ENCODE assay signal across 8 mouse cellular contexts in the genomic region with DNA sequence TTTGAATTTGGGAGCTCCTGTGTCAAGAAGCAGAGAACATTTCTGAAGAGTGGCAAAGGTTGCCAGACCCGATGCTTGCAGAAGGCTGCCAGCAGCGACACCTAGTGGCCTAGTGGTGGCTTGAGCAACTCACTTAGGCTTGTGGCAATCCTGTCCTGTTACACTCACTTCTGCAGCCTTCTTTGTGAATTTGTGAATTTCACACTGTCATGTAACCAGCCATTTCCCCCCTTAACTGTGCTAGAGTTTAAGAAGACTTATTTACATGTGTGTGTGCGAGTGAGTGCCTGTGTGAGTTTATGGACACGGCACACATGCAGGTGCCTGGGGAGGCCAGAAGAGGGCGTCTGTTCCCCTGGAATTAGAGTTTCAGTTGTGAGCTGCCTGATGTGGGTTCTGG. TPM values are rescaled to one million over a fixed set of nuclear protein-coding genes. Genes with fewer than 3 reads are reported as not detected.
A peak's percentile ranks its signal among the peaks of the same experiment; 100 is the strongest.
DNase-seq lines count a peak whose midpoint lies in the region; ATAC-seq and TF ChIP-seq lines count a peak whose summit lies in the region.

No protein-coding gene starts in this region.

- H3K9ac ChIP-seq in heart, embryonic 11.5 days (ENCODE audit: low read depth, low read length): no peak overlapping the region
- H3K9ac ChIP-seq in stomach, embryonic 15.5 days: no peak overlapping the region

- ATAC-seq in heart, embryonic 11.5 days (replicated peaks; ENCODE audit: insufficient number of reproducible peaks, low FRiP score, low TSS enrichment): no peak
- ATAC-seq in stomach, embryonic 15.5 days (ENCODE audit: insufficient read depth, low FRiP score, low read depth): peak; percentile 60; the same call in 1 of the 2 replicates

- no peaks in the 10 kb centered on the region for H3K4me1 ChIP-seq in heart, embryonic 11.5 days (ENCODE audit: control insufficient read depth, insufficient read depth, low read length)
- no peaks in the 10 kb centered on the region for H3K4me1 ChIP-seq in stomach, embryonic 15.5 days

- no peaks in the 10 kb centered on the region for H3K36me3 ChIP-seq in heart, embryonic 11.5 days (ENCODE audit: control insufficient read depth, insufficient read depth, low read length)
- no peaks in the 10 kb centered on the region for H3K36me3 ChIP-seq in stomach, embryonic 15.5 days

- H3K27ac ChIP-seq in heart, embryonic 11.5 days (ENCODE audit: low read depth, low read length): no peak overlapping the region
- no peak overlapping the region for H3K27ac ChIP-seq in left cerebral cortex, adult 2 months
- H3K27ac ChIP-seq in stomach, embryonic 15.5 days: no peak overlapping the region

- H3K4me3 ChIP-seq in heart, embryonic 11.5 days (ENCODE audit: low read depth, low read length): no peak overlapping the region
- no peak overlapping the region for H3K4me3 ChIP-seq in left cerebral cortex, adult 2 months
- no peak overlapping the region for H3K4me3 ChIP-seq in stomach, embryonic 15.5 days (replicated peaks)

- TF ChIP-seq CTCF in left cerebral cortex, adult 2 months (IDR thresholded peaks at IDR 0.05): peak; percentile 88

- 33% methylated on average over 5 of the region's 5 CpGs for WGBS in heart, embryonic 11.5 days (ENCODE audit: insufficient replicate concordance)
- WGBS in stomach, embryonic 15.5 days: 32% methylated on average over 5 of the region's 5 CpGs

- peaks cover 4% of the 10 kb centered on the region; the same call in 1 of the 2 replicates for H3K27me3 ChIP-seq in heart, embryonic 11.5 days (ENCODE audit: control insufficient read depth, insufficient read depth, low read length)
- H3K27me3 ChIP-seq in stomach, embryonic 15.5 days (replicated peaks): no peaks in the 10 kb centered on the region

- DNase-seq in heart, adult 18-20 months: peak; percentile 80 to 91
- peak; percentile 92 for DNase-seq in adrenal gland, postnatal 10 days
- peak; percentile 90 for DNase-seq in embryo, embryonic 10.5 days (ENCODE audit: low spot score)
- peak; percentile 86 to 90 for DNase-seq in heart, postnatal 14 days
- DNase-seq in left cerebral cortex, adult 2 months (ENCODE audit: extremely low spot score in 1 of 2, low spot score in 2 of 2): peak; percentile 64 to 75
- DNase-seq in naive thymus-derived CD4-positive, alpha-beta T cell, adult 2 months (ENCODE audit: low read depth): peak; percentile 86

- intact Hi-C loops in heart, postnatal 14 days (cut with DNase I): loop anchor here (2.0 kb wide), 2 partner anchors 127 to 147 kb away; partner anchors contain the start of gene Asgr1
- intact Hi-C loops in left cerebral cortex, adult 2 months (cut with DNase I): loop anchor here (2.0 kb wide), 1 partner anchor 127 kb away; no protein-coding TSS in a partner anchor

- no peak overlapping the region for H3K4me2 ChIP-seq in heart, embryonic 11.5 days
- no peak overlapping the region for H3K4me2 ChIP-seq in stomach, embryonic 15.5 days

- H3K9me3 ChIP-seq in heart, embryonic 11.5 days (replicated peaks; ENCODE audit: control insufficient read depth, low read length): no peaks in the 10 kb centered on the region
- no peaks in the 10 kb centered on the region for H3K9me3 ChIP-seq in stomach, embryonic 15.5 days

RNA-seq across cellular contexts. Expression of gene Slc16a11, which starts 10.9 kb away (rescaled TPM):
- 1 to 10 TPM in 1 of 2 experiments, under 1 TPM in 1; 0.65 to 2.2 TPM for total RNA-seq in heart, adult 18-20 months (2021)
- 0.36 and 0.39 TPM in 2 replicates for polyA plus RNA-seq in heart, embryonic 11.5 days (2014; fragmentation: Nextera tagmentation; extraction: Ambion mirVana)
- total RNA-seq in adrenal gland, postnatal 10 days (2021): 1 to 10 TPM; 1.3 to 2.5 TPM
- total RNA-seq in heart, postnatal 14 days (2021): under 1 TPM; 0.76 to 0.90 TPM
- total RNA-seq in left cerebral cortex, adult 2 months (2021): 10 to 100 TPM; 35.7 to 36.9 TPM
- polyA plus RNA-seq in stomach, embryonic 15.5 days (2015; fragmentation: Nextera tagmentation; extraction: Ambion mirVana): 1.4 and 2.4 TPM in 2 replicates

RNA-seq across cellular contexts. Expression of gene Slc16a13, which starts 19.2 kb away (rescaled TPM):
- total RNA-seq in heart, adult 18-20 months (2021): 1 to 10 TPM; 2.1 to 2.9 TPM
- polyA plus RNA-seq in heart, embryonic 11.5 days (2014; fragmentation: Nextera tagmentation; extraction: Ambion mirVana): 7.6 and 7.8 TPM in 2 replicates
- total RNA-seq in adrenal gland, postnatal 10 days (2021): 1 to 10 TPM; 3.8 to 6.2 TPM
- total RNA-seq in heart, postnatal 14 days (2021): 1 to 10 TPM; 4.2 to 5.8 TPM
- 10 to 100 TPM in 1 of 2 experiments, 1 to 10 TPM in 1; 7.5 to 10.5 TPM for total RNA-seq in left cerebral cortex, adult 2 months (2021)
- 6.9 and 9.8 TPM in 2 replicates for polyA plus RNA-seq in stomach, embryonic 15.5 days (2015; fragmentation: Nextera tagmentation; extraction: Ambion mirVana)

RNA-seq across cellular contexts. Expression of gene Bcl6b, which starts 27.9 kb away (rescaled TPM):
- total RNA-seq in heart, adult 18-20 months (2021): 10 to 100 TPM in 1 of 2 experiments, 1 to 10 TPM in 1; 5.5 to 15.5 TPM
- 11.9 and 13.0 TPM in 2 replicates for polyA plus RNA-seq in heart, embryonic 11.5 days (2014; fragmentation: Nextera tagmentation; extraction: Ambion mirVana)
- 10 to 100 TPM; 27.1 to 31.1 TPM for total RNA-seq in adrenal gland, postnatal 10 days (2021)
- 10 to 100 TPM; 26.1 to 32.5 TPM for total RNA-seq in heart, postnatal 14 days (2021)
- 1 to 10 TPM; 1.7 to 3.5 TPM for total RNA-seq in left cerebral cortex, adult 2 months (2021)
- polyA plus RNA-seq in stomach, embryonic 15.5 days (2015; fragmentation: Nextera tagmentation; extraction: Ambion mirVana): 10.9 and 13.6 TPM in 2 replicates

RNA-seq across cellular contexts. Expression of gene 0610010K14Rik, which starts 36.0 kb away (rescaled TPM):
- total RNA-seq in heart, adult 18-20 months (2021): 10 to 100 TPM; 29.1 to 30.6 TPM
- 129 and 132 TPM in 2 replicates for polyA plus RNA-seq in heart, embryonic 11.5 days (2014; fragmentation: Nextera tagmentation; extraction: Ambion mirVana)
- total RNA-seq in adrenal gland, postnatal 10 days (2021): 10 to 100 TPM; 58.6 to 62.3 TPM
- total RNA-seq in heart, postnatal 14 days (2021): 10 to 100 TPM; 34.7 to 38.4 TPM
- total RNA-seq in left cerebral cortex, adult 2 months (2021): 10 to 100 TPM; 45.5 to 51.2 TPM
- polyA plus RNA-seq in stomach, embryonic 15.5 days (2015; fragmentation: Nextera tagmentation; extraction: Ambion mirVana): 141 and 144 TPM in 2 replicates

RNA-seq across cellular contexts. Expression of gene Gm21988, which starts 37.9 kb away (rescaled TPM):
- total RNA-seq in heart, adult 18-20 months (2021): 1 to 10 TPM; 2.7 TPM
- polyA plus RNA-seq in heart, embryonic 11.5 days (2014; fragmentation: Nextera tagmentation; extraction: Ambion mirVana): 7.7 and 9.3 TPM in 2 replicates
- total RNA-seq in adrenal gland, postnatal 10 days (2021): 1 to 10 TPM; 4.0 to 4.9 TPM
- total RNA-seq in heart, postnatal 14 days (2021): 1 to 10 TPM; 3.1 to 3.2 TPM
- total RNA-seq in left cerebral cortex, adult 2 months (2021): 1 to 10 TPM; 4.9 to 5.3 TPM
- 8.7 and 11.0 TPM in 2 replicates for polyA plus RNA-seq in stomach, embryonic 15.5 days (2015; fragmentation: Nextera tagmentation; extraction: Ambion mirVana)

Comparison
In these comparisons a context has a peak if more than half of its experiments do, and no peak if none do; other contexts are left out.
1. RNA of gene Slc16a11, which starts 10.9 kb away (total RNA-seq): 35.7 to 36.9 TPM in left cerebral cortex, adult 2 months; 1.3 to 2.5 TPM in adrenal gland, postnatal 10 days, 0.65 to 2.2 TPM in heart, adult 18-20 months and 0.76 to 0.90 TPM in heart, postnatal 14 days; every median in the first group is over 10 times any median in the second.
2. Peak in every context shown above with its lines, with median percentiles within 50 percentile points of each other: DNase-seq.